Mouse (Mus musculus): ENCODE measurements around the gene Opa3. TPM values are rescaled to one million over a fixed set of nuclear protein-coding genes. Genes with fewer than 3 reads are reported as not detected.
"Not testable (repeated sequence)": the region's sequence is repeated elsewhere in the genome, so short reads cannot be mapped to it uniquely, and the experiment has no call there.

Gene Opa3
- total RNA-seq, 2 experiments from 2014 or later = 36.9 to 37.8 TPM

- not testable (repeated sequence) for DNase-seq
These were observed 53.7 kb downstream of the Opa3 start for GRCm38 (mm10) chr7:19281680-19282304.

GRCm38 (mm10) chr7:19282385-19282784, 54.3 kb downstream of the Opa3 start, which contains the start of gene Rtn2:
Gene Rtn2 (plus strand): TSS chr7:19282624.
- DNase-seq = peak; percentile 70

- DNase-seq = peak; percentile 68
These were observed 54.8 kb downstream of the Opa3 start for GRCm38 (mm10) chr7:19282791-19283405.

GRCm38 (mm10) chr7:19283406-19283804, 55.3 kb downstream of the Opa3 start:
- DNase-seq = no peak

GRCm38 (mm10) chr7:19284763-19285162, 56.6 kb downstream of the Opa3 start:
- peak; percentile 61 for DNase-seq

GRCm38 (mm10) chr7:19290969-19291596, 62.9 kb downstream of the Opa3 start:
- peak; percentile 88 for DNase-seq

- DNase-seq = peak; percentile 99
These were observed 67.5 kb downstream of the Opa3 start for GRCm38 (mm10) chr7:19295503-19296185.

- no peak for DNase-seq
These were observed 68.9 kb downstream of the Opa3 start for GRCm38 (mm10) chr7:19297034-19297433.

- DNase-seq = no peak
These were observed 69.7 kb downstream of the Opa3 start for GRCm38 (mm10) chr7:19297794-19298193.

GRCm38 (mm10) chr7:19299194-19299593, 71.1 kb downstream of the Opa3 start:
- DNase-seq = peak; percentile 62

- DNase-seq = peak; percentile 84
These were observed 72.6 kb downstream of the Opa3 start for GRCm38 (mm10) chr7:19300501-19301421.

GRCm38 (mm10) chr7:19301461-19302263, 73.5 kb downstream of the Opa3 start:
- DNase-seq = no peak

- DNase-seq = no peak
These were observed 74.3 kb downstream of the Opa3 start for GRCm38 (mm10) chr7:19302264-19303045.

GRCm38 (mm10) chr7:19303046-19303305, 74.8 kb downstream of the Opa3 start:
- no peak for DNase-seq

- peak; percentile 86 for DNase-seq
These were observed 75.6 kb downstream of the Opa3 start for GRCm38 (mm10) chr7:19303770-19304169.

- no peak for DNase-seq
These were observed 76.6 kb downstream of the Opa3 start for GRCm38 (mm10) chr7:19304501-19305412.

GRCm38 (mm10) chr7:19305413-19305735, 77.2 kb downstream of the Opa3 start:
- no peak for DNase-seq
